Mouse (Mus musculus) cerebellum, adult 11 months (tissue): ENCODE measurements around the gene Ptn.
A peak's percentile ranks its signal among the peaks of the same experiment; 100 is the strongest.

Experiments used
- DNase-seq: peaks from one replicate; pipeline ENCODE4 v3.0.0; 2022

Ptn gene

DNA sequence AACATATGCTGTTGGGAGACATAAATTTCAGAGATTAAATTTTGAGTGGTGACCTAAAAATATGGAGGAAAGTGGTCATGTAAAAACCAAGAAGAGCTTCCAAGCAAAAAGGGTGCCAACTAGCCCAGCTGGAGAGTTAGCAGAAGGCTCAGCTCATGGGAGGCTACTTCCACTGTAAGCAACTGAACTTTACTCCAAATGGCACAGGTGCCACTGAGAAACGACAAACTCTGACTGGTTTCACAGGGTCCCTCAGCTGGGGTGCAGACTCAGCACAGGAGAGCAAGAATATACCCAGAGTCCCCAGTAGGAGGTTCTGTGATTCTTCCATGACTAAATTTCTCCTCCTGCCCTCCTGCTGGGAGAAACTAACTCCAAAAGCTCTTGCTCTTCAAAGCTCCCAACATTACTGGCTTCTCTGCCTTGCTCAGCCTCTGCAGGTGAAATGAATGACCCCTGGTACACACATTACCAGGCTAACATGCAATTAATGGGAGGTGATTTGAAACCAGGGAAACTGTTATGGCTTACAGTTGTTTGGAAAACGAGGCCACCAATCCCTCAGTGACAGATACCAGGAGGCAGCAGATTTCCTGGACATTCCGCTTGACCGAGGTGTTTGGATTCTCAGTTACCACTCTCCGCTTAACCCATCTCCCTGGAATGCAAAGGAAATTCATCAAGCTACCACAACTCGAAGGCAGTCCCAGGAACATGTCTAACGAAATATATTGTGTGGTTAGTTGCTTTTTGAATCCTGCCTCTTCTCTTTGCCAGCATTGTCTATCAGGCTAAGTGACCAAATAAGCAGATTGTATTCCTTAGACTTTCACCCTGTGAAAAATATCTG lies 2.9 kb upstream of the Ptn start:
- DNase-seq, result no peak

DNA sequence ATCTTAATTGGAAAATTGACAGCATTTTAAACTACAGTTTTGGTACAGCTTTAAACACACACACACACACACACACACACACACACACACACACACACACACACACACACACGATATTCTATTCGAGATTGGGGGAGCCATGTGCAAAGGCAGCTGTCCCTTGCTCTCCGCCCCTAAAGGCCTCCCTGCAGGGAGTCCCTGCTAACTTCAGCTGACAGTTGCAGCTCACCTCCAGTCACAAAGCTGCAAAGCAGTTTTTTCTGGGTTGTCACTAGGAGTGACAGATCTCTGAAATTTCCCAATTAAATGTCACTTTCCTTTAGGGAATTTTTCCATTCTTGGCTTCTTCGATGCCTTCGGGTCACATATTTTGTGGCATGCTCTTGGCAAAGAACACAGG lies 428 bp upstream of the Ptn start:
- no peak for DNase-seq

DNA sequence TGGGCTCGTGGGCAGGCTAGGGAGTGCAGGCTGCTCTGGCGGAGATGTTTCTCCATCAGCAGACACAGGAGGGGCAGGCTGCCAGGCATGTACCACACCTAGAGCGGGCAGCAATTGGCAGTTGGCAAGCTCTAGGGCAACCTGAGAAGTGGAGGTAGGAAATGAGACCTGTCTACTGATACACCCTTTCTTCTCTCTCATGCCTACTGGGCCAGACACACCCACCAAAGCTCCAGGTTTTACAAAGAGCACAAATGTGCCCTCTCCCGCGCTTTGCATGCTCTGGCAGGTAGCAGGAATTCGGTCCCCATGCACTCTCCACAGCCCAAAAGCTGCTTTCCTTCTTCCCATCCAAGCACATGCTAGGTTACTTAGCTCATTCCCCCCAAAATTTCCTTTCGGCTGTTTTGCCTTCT lies 701 bp downstream of the Ptn start:
- DNase-seq, result peak; percentile 48

GRCm38 (mm10) chr6:36808306-36809058 lies 1.5 kb downstream of the Ptn start:
- no peak for DNase-seq

- DNase-seq, result no peak
Observed at GRCm38 (mm10) chr6:36806906-36807305, 3.1 kb downstream of the Ptn start.

GRCm38 (mm10) chr6:36800309-36800946 lies 9.6 kb downstream of the Ptn start:
- no peak for DNase-seq

DNA sequence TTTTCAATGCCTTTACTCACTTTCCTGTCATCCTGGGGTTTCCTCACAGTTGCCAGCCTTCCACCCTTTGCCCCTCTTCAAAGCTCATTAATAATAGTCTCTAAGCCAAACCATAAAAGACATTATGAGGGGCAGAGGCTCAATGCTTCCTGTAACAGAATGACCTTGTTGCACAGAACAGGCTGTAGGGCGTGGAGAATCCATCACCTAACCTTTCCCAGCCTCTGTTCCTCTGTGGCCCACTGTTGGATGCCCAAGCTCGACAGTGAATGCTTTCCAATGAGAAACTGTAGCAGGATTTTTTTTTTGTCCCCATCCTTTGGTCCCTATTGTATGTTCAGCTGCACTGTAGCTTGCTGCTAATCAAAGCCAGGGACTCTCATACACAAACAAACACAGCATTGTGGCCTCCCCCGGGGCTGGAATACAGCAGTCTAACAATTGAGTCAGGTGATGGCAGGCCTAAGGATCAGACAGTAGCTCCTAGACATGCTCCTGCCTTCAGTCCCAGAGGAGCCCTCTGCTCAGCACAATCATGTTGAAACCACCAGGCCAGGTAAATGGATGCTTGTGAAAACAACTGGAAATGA lies 12.9 kb downstream of the Ptn start:
- DNase-seq, result no peak

DNA sequence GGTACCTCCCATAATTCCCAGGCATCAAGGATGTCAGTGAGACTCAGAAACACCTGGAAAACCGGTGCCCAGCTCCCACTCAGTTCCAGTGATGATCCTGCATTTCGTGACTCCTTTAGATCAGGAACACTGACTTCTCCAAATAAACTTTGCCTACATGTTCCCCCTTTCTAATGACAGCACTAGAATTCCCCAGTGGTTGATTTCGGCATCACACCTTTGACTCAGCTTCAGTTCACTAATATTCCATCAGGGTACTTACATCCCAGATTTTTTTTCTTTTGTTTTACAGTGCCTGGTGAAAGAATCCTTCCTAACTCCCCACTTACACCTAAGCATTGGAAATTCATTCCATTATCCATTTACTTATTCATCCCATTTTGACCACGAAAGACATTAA lies 15.5 kb downstream of the Ptn start:
- DNase-seq, result no peak

DNA sequence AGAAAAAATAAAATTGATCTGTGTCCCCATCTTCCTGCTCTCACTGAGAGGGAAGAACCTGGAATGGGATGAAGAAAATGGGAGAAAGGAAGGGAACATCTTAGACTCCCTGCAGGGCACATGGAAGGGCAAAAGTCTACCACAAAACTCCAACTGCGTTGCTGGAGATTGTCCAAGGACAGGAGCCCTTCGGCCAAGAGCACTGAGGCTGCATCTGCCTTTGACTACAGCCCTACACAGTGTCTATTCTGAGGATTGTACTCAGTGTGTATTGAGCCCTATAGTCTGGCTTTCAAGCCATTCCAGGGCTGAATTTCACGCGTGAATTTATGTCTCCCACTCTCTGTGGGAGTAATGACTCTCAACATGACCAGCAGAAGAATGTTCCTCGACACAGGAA lies 16.2 kb downstream of the Ptn start:
- DNase-seq, result peak; percentile 45

DNA sequence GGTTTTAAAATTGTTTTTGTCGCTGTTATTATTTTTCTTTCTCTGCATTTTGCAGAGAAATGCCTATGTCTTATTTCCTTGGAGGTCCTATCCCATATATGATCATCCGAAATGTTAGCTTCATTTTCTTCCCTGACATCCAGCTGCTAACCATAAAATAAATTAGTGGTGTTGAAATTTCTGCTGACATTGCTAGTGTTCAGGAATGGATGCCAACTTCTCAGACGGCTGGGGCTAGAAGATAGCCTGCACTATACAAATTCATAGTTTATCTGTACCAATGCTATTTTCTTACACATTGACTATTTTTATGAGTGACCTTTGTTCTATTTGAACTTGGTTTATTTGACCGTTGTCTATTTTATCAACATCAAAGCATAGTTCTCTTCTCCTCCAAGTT lies 20.8 kb downstream of the Ptn start:
- no peak for DNase-seq

DNA sequence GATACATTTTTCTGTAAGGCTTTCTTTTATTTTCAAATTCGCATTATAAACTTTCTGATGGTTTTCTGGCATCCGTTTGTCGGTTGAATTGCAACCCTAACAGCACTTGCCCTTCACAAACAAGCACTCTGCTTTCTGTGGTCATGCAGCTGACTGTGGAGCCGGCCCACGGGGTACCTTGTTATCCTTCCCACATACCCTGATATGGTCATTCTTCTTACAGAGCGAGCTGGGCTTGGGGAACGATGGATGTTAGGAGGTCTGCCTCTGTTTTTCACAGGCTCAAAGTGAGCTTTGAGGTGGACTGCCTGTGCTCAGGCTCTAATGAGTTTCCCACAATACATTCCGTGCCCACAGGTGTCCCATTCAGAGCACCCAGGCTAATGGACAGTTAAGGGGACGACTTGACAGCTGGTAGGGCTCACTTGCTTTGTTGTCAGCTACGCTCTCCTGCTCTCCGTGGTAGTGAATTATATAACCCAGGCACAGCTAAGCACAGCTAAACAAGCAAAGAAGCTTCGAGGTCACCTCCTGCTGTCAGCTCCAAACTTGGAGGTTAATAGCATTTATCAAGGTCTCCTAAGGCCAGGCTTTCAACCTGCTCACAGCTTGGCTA lies 21.3 kb downstream of the Ptn start:
- no peak for DNase-seq

GRCm38 (mm10) chr6:36784682-36785208 lies 25.3 kb downstream of the Ptn start:
- DNase-seq, result no peak

- no peak for DNase-seq
Observed at GRCm38 (mm10) chr6:36782481-36782880, 27.5 kb downstream of the Ptn start.

GRCm38 (mm10) chr6:36777567-36778337 lies 32.3 kb downstream of the Ptn start:
- no peak for DNase-seq

- no peak for DNase-seq
Observed at GRCm38 (mm10) chr6:36777039-36777438, 33.0 kb downstream of the Ptn start.

DNA sequence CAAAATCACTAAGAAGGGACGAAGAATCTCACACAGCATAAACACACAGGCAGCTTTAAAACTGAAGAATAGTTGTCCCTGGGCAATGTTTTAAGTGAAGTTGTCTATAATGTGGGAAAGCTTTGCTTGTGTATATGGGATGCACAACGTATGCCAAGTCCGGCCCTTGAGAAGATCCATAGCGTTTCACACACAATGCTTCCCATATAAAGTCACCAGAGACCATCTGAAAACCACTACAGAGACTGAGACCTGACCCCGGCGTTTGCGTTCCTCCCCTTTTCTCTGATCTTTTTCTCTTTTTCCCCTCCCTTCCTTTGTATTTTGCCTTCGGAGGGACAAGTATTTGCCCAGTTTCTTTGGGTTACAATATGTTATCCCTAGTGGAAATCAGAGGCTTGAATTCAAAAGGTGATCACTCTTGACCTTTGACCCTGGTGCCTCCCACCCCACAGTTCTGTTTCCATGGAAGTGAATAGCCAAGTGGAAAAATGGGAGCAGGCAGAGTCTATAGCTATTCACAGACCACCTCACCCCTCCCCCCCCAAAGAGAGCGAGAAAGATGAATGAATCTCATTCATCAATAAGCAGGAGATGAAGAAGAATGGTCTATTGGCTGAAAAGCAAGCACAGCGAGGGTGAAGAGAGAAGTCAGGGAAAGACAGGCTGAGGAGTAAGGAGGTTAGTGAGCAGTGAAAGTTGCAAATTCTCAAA lies 34.2 kb downstream of the Ptn start:
- DNase-seq, result no peak

DNA sequence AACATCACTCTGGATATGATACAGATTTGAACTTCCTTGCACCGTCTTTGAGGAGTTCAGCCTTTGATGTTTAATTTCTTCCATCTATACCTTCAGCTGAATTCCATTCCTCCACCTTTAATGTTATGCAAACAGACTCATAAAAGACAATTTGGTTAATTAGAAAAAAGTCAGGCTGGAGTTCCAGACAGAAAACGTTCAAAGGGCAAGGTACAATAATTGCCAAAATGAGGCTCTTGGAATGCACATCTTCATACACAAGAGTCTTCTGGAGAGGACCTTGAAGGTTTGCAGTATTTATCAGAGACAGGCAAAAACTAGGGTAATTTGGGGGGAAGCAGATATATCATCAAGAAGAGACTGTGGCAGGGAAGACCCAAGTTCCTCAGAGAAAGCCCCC lies 37.5 kb downstream of the Ptn start:
- no peak for DNase-seq

DNA sequence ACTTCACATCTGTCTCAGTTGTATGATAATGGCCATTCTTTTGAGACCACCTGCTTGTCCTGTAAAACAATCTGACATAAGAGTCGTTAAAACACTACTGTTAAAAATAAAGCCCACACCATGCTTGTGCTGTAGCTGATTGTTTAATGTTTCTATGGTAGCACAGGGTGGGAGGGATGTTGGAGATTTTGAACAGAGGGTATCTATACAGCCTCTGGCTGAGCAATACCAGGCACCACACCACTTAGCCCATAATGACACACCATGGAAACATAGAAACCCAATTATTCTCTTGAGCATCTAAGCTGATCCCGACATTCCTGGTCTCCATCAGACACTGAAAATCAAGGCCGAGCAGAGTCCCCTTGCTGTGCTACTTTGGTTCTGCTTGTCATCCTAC lies 41.0 kb downstream of the Ptn start:
- no peak for DNase-seq

DNA sequence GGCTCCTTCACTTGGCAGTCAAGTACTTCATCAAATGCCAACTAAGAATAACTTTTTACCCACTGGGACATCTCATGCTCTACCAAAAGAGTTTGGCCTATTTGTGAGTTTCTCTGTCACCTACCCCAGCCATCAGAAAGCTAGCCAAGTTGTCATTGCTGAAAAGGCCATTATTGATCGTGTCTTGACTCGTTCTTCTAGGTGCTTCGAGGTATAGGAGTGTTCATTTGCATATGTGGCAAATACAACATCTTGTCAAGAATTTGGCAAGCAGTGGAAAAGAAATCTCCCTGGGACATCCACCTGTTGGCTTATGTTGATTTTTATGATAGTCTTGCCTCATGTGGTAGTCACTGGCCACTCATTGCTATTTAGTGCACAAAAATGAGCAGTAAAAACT lies 43.1 kb downstream of the Ptn start:
- no peak for DNase-seq

GRCm38 (mm10) chr6:36755001-36755885 lies 54.8 kb downstream of the Ptn start:
- no peak for DNase-seq
